Mouse (Mus musculus): ENCODE data around the gene Slc22a5. TPM values are rescaled to one million over a fixed set of nuclear protein-coding genes. Genes with fewer than 3 reads are reported as not detected.
"Not testable (repeated sequence)": the region's sequence is repeated elsewhere in the genome, so short reads cannot be mapped to it uniquely, and the experiment has no call there.

The Slc22a5 gene
- polyA plus RNA-seq (2015; fragmentation: Nextera tagmentation; extraction: Ambion mirVana): 7.6 and 8.2 TPM in 2 replicates

GRCm38 (mm10) chr11:53891505-53892451 is at the start of gene Slc22a5:
Slc22a5 (minus strand) TSS chr11:53891660.
- H3K4me3 ChIP-seq: peak within 1 kb of the TSS; percentile 64
- H3K9ac ChIP-seq: peak within 1 kb of the TSS; percentile 64
- H3K4me1 ChIP-seq: peaks cover 20% of the 10 kb centered on the region
- 4% methylated on average over 63 of the region's 63 CpGs for WGBS
- peak; percentile 98 for ATAC-seq (ENCODE audit: insufficient number of reproducible peaks, low FRiP score, low TSS enrichment, low read depth)
- H3K4me2 ChIP-seq: peak within 1 kb of the TSS; percentile 92
- H3K27me3 ChIP-seq: no peaks in the 10 kb centered on the region
- H3K9me3 ChIP-seq: no peaks in the 10 kb centered on the region
- H3K36me3 ChIP-seq: no peaks in the 10 kb centered on the region
- peak within 1 kb of the TSS; percentile 76 for H3K27ac ChIP-seq

- H3K27ac ChIP-seq; H3K4me1 ChIP-seq; H3K4me2 ChIP-seq; H3K36me3 ChIP-seq; H3K4me3 ChIP-seq; H3K9ac ChIP-seq; ATAC-seq (ENCODE audit: insufficient number of reproducible peaks, low FRiP score, low TSS enrichment, low read depth); H3K27me3 ChIP-seq; H3K9me3 ChIP-seq: not testable (repeated sequence)
- 71% methylated on average over 4 of the region's 4 CpGs for WGBS
Observed at GRCm38 (mm10) chr11:53931944-53932318, 40.5 kb upstream of the Slc22a5 start.

GRCm38 (mm10) chr11:53931091-53931943 is 39.9 kb upstream of the Slc22a5 start:
- ATAC-seq (ENCODE audit: insufficient number of reproducible peaks, low FRiP score, low TSS enrichment, low read depth): no peak
- H3K4me1 ChIP-seq: peaks cover 2% of the 10 kb centered on the region; the same call in 1 of the 2 replicates
- H3K27me3 ChIP-seq: no peaks in the 10 kb centered on the region
- H3K9me3 ChIP-seq: no peaks in the 10 kb centered on the region
- H3K4me2 ChIP-seq: no peak overlapping the region
- no peak overlapping the region for H3K4me3 ChIP-seq
- no peak overlapping the region for H3K9ac ChIP-seq
- 31% methylated on average over 17 of the region's 17 CpGs for WGBS
- H3K36me3 ChIP-seq: no peaks in the 10 kb centered on the region
- H3K27ac ChIP-seq: no peak overlapping the region

GRCm38 (mm10) chr11:53929741-53930140 is 38.3 kb upstream of the Slc22a5 start:
- 87% methylated on average over 3 of the region's 3 CpGs for WGBS
- Histone ChIP-seq H3K36me3 (no peaks in the 10 kb centered on the region), H3K27me3 (no peaks in the 10 kb centered on the region), H3K4me2 (no peak overlapping the region), H3K9me3 (no peaks in the 10 kb centered on the region), H3K9ac (no peak overlapping the region), H3K4me3 (no peak overlapping the region), H3K27ac (no peak overlapping the region), H3K4me1 (peaks cover 2% of the 10 kb centered on the region; the same call in 1 of the 2 replicates)
- ATAC-seq (ENCODE audit: insufficient number of reproducible peaks, low FRiP score, low TSS enrichment, low read depth): no peak

- Histone ChIP-seq H3K9ac (no peak overlapping the region), H3K4me2 (no peak overlapping the region), H3K9me3 (no peaks in the 10 kb centered on the region), H3K27me3 (no peaks in the 10 kb centered on the region), H3K27ac (no peak overlapping the region), H3K4me3 (no peak overlapping the region), H3K36me3 (no peaks in the 10 kb centered on the region), H3K4me1 (peaks cover 2% of the 10 kb centered on the region; the same call in 1 of the 2 replicates)
- ATAC-seq (ENCODE audit: insufficient number of reproducible peaks, low FRiP score, low TSS enrichment, low read depth): no peak
- 65% methylated on average over 3 of the region's 3 CpGs for WGBS
Observed at GRCm38 (mm10) chr11:53928585-53928984, 37.1 kb upstream of the Slc22a5 start.

GRCm38 (mm10) chr11:53926303-53926702 is 34.8 kb upstream of the Slc22a5 start:
- Histone ChIP-seq H3K4me2 (no peak overlapping the region), H3K9ac (no peak overlapping the region), H3K27me3 (no peaks in the 10 kb centered on the region), H3K36me3 (no peaks in the 10 kb centered on the region), H3K9me3 (no peaks in the 10 kb centered on the region), H3K27ac (no peak overlapping the region), H3K4me1 (no peaks in the 10 kb centered on the region), H3K4me3 (no peak overlapping the region)
- WGBS: 87% methylated on average over 5 of the region's 5 CpGs
- ATAC-seq (ENCODE audit: insufficient number of reproducible peaks, low FRiP score, low TSS enrichment, low read depth): no peak

GRCm38 (mm10) chr11:53918851-53919250 is 27.4 kb upstream of the Slc22a5 start:
- no peak overlapping the region for H3K4me3 ChIP-seq
- H3K36me3 ChIP-seq: no peaks in the 10 kb centered on the region
- no peak for ATAC-seq (ENCODE audit: insufficient number of reproducible peaks, low FRiP score, low TSS enrichment, low read depth)
- H3K27ac ChIP-seq: no peak overlapping the region
- no peaks in the 10 kb centered on the region for H3K27me3 ChIP-seq
- H3K9me3 ChIP-seq: no peaks in the 10 kb centered on the region
- H3K9ac ChIP-seq: no peak overlapping the region
- H3K4me1 ChIP-seq: no peaks in the 10 kb centered on the region
- no peak overlapping the region for H3K4me2 ChIP-seq
- WGBS: 94% methylated on average over 4 of the region's 4 CpGs

- no peaks in the 10 kb centered on the region for H3K27me3 ChIP-seq
Observed at GRCm38 (mm10) chr11:53911011-53911410, 19.6 kb upstream of the Slc22a5 start.

GRCm38 (mm10) chr11:53908686-53909085 is 17.2 kb upstream of the Slc22a5 start:
- Histone ChIP-seq H3K4me1 (0 out of 2 replicates have a peak, but pooled peaks cover 4% of the 10 kb centered on the region), H3K4me3 (no peak overlapping the region), H3K27ac (no peak overlapping the region), H3K4me2 (no peak overlapping the region), H3K36me3 (no peaks in the 10 kb centered on the region), H3K9ac (no peak overlapping the region), H3K27me3 (no peaks in the 10 kb centered on the region), H3K9me3 (no peaks in the 10 kb centered on the region)
- no peak for ATAC-seq (ENCODE audit: insufficient number of reproducible peaks, low FRiP score, low TSS enrichment, low read depth)
- WGBS: 90% methylated on average over 8 of the region's 8 CpGs

More at GRCm38 (mm10) chr11:53911011-53911410, 19.6 kb upstream of the Slc22a5 start:
- no peak overlapping the region for H3K27ac ChIP-seq
- WGBS: 65% methylated on average over 4 of the region's 4 CpGs
- no peaks in the 10 kb centered on the region for H3K4me1 ChIP-seq
- H3K4me3 ChIP-seq: no peak overlapping the region
- no peaks in the 10 kb centered on the region for H3K36me3 ChIP-seq
- no peak for ATAC-seq (ENCODE audit: insufficient number of reproducible peaks, low FRiP score, low TSS enrichment, low read depth)
- H3K4me2 ChIP-seq: no peak overlapping the region
- H3K9me3 ChIP-seq: no peaks in the 10 kb centered on the region
- no peak overlapping the region for H3K9ac ChIP-seq

GRCm38 (mm10) chr11:53904534-53904925 is 13.1 kb upstream of the Slc22a5 start:
- no peak overlapping the region for H3K4me2 ChIP-seq

GRCm38 (mm10) chr11:53903781-53904533 is 12.5 kb upstream of the Slc22a5 start:
- no peak overlapping the region for H3K4me3 ChIP-seq
- no peak for ATAC-seq (ENCODE audit: insufficient number of reproducible peaks, low FRiP score, low TSS enrichment, low read depth)
- H3K4me1 ChIP-seq: 0 out of 2 replicates have a peak, but pooled peaks cover 4% of the 10 kb centered on the region
- no peaks in the 10 kb centered on the region for H3K36me3 ChIP-seq
- no peak overlapping the region for H3K9ac ChIP-seq
- no peak overlapping the region for H3K27ac ChIP-seq
- no peaks in the 10 kb centered on the region for H3K27me3 ChIP-seq
- H3K9me3 ChIP-seq: no peaks in the 10 kb centered on the region
- no peak overlapping the region for H3K4me2 ChIP-seq
- WGBS: 41% methylated on average over 16 of the region's 16 CpGs

More at GRCm38 (mm10) chr11:53904534-53904925, 13.1 kb upstream of the Slc22a5 start:
- H3K9me3 ChIP-seq: no peaks in the 10 kb centered on the region
- H3K27me3 ChIP-seq: no peaks in the 10 kb centered on the region
- 68% methylated on average over 9 of the region's 9 CpGs for WGBS
- H3K27ac ChIP-seq: no peak overlapping the region
- H3K4me3 ChIP-seq: no peak overlapping the region
- H3K9ac ChIP-seq: no peak overlapping the region
- no peaks in the 10 kb centered on the region for H3K36me3 ChIP-seq
- no peak for ATAC-seq (ENCODE audit: insufficient number of reproducible peaks, low FRiP score, low TSS enrichment, low read depth)
- H3K4me1 ChIP-seq: 0 out of 2 replicates have a peak, but pooled peaks cover 4% of the 10 kb centered on the region
